Mouse (Mus musculus) bone marrow macrophage, adult 2 months (primary cell): Measurements from ENCODE around the gene Mettl8. TPM values are rescaled to one million over a fixed set of nuclear protein-coding genes. Genes with fewer than 3 reads are reported as not detected.
A peak's percentile ranks its signal among the peaks of the same experiment; 100 is the strongest.

Experiments used
- H3K27ac ChIP-seq: 2 replicates; pipeline ENCODE4 v1.5.1; 2012; ENCODE audit warnings: low read depth, low read length; ENCODE audit not compliant: insufficient read depth
- H3K4me1 ChIP-seq: 2 replicates; pipeline ENCODE4 v1.6.1; 2012; ENCODE audit warnings: low read length; ENCODE audit not compliant: control insufficient read depth, insufficient read depth
- H3K4me3 ChIP-seq: 2 replicates; pipeline ENCODE4 v1.5.1; 2012; ENCODE audit warnings: mild to moderate bottlenecking, low read length, moderate library complexity; ENCODE audit not compliant: insufficient read depth
- CTCF ChIP-seq: IDR thresholded peaks from 2 replicates; pipeline ENCODE4 v1.5.1; 2012; ENCODE audit warnings: low read depth, mild to moderate bottlenecking, low read length, moderate library complexity
- POLR2A ChIP-seq: IDR thresholded peaks from 2 replicates; pipeline ENCODE4 v1.6.1; 2012; ENCODE audit warnings: mild to moderate bottlenecking, low read depth, low read length, borderline replicate concordance
- polyA plus RNA-seq: library from polyadenylated mRNA; stranded (reverse); fragments of >200 nt; gene quantifications from 2 replicates; pipeline ENCODE4 v1.2.4, GENCODE M21; 2012; ENCODE audit not compliant: missing spikeins, insufficient read depth, insufficient read length

Gene Mettl8
- polyA plus RNA-seq, 1 experiment, result 12.8 TPM

DNA sequence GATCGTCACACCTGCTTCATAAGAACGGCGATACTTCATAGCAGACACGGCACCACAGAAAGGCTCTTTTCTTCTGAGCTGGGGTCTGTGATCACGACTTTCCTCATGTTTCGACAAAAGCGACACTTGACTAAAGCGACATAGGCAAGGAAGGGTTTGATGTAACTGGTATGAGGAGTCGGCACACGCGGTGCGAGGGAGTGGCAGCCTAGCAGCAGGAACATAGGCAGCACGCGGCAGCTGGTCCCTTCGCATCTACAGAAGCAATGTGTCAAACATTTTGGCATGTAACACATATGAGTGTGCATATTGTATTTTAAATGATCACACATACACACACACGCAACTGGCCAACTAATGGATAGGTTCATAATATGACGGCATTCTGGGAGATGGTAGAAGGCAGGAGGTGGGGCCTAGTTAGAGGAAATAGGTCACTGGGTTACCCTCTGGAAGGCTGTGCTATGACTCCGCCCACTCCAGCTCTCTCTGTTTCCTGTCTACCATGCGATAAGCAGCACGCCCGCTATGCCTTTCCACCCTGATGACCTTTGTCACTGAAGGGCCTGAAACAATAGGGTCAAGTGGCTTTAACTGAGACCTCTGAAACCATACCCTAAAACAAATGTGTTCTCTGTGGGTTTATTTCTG is 116.4 kb downstream of the Mettl8 start:
- TF ChIP-seq CTCF (no peak), POLR2A (no peak)
- Histone ChIP-seq H3K27ac (no peak overlapping the region), H3K4me1 (peaks cover 3% of the 10 kb centered on the region; the same call in 1 of the 2 replicates), H3K4me3 (peak overlapping the region; percentile 22)

DNA sequence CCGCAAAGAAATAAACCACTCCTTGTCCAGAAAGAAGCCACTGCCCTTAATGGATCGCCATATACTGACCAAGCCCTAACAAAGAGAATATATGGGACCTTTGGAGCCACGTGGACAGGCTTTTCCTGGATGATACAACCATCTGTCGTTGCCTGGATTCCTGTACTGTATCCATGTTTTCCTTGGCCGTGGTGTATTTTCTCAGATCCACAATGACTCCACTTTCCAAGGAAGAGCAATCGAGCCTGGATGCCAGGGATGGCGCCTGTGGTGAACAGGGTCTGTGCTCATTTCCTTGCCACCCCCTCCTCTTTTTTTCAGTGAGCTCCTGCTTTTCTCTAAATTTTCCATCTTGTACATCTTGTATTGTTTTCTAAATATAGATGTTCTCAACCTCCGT is 120.6 kb downstream of the Mettl8 start:
- no peak overlapping the region for H3K4me3 ChIP-seq
- H3K4me1 ChIP-seq, result no peaks in the 10 kb centered on the region
- TF ChIP-seq POLR2A (no peak), CTCF (no peak)
- no peak overlapping the region for H3K27ac ChIP-seq

DNA sequence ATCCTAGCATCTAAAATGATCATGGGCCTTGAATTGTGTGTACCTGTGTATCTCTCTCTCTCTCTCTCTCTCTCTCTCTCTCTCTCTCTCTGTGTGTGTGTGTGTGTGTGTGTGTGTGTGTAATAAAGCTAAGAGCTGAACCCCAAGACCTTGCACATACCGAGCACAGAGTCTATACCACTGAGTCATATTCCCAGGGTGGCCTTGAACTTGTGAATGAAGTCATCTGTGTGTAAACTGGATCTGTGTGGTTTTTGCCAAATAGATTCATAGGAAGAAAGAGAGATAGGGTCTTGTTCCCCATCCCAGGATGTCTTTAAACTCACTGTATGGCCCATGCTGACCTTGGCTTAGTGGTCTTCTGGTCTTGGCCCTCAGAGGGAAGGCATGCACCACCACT is 121.9 kb downstream of the Mettl8 start:
- no peak for TF ChIP-seq CTCF
- no peak for TF ChIP-seq POLR2A
- Histone ChIP-seq H3K4me1 (no peaks in the 10 kb centered on the region), H3K27ac (no peak overlapping the region), H3K4me3 (no peak overlapping the region)

DNA sequence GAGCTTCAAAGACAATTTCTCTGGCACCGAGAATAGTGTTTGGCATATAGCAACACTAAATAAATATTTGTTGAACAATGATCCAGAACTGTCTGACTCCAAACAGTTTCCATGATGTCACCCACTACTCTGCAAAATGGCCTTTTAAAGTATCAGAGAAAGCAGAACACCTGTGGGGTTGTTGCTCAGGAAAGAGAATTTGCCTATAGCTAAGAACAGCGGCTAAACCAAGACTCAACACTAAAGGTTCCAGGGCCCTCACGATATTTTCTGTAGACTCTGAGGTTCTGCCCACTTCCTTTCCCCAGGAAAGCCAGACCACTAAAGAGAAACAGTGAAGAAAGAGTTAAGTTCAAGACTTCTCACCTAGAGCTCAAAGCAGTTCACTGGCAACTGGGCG is 122.4 kb downstream of the Mettl8 start:
- TF ChIP-seq POLR2A (no peak), CTCF (no peak)
- Histone ChIP-seq H3K4me1 (no peaks in the 10 kb centered on the region), H3K27ac (no peak overlapping the region), H3K4me3 (no peak overlapping the region)

DNA sequence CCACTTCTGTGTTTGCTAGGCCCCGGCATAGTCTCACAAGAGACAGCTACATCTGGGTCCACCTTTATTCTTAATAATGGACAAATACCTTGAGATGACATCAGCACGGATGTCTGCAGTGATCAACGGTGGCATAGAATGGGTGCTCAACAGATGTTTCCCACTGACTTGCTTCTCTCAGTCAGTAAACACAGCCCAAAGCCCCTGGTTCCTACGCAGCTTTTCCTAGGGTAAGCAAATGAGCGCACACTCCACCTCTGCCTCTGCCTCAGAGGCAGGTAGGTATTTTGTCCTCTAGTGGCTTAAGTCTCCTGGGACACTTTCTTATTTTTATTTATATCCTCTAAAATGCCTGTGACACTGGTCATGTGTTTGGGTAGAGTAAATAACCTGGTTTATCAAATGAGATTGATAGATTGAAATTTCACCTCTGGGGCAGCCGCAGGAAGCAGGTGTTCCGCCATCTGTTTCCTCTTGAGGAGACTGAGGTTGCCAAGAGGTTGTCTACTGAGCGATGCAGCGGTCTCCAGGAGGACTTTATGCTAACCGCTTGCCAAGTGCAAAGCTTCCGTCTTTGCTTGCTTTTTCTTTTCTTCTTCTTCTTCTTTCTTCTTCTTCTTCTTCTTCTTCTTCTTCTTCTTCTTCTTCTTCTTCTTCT is 124.6 kb downstream of the Mettl8 start:
- Histone ChIP-seq H3K4me3 (no peak overlapping the region), H3K4me1 (no peaks in the 10 kb centered on the region), H3K27ac (no peak overlapping the region)
- TF ChIP-seq CTCF, result no peak
- no peak for TF ChIP-seq POLR2A

DNA sequence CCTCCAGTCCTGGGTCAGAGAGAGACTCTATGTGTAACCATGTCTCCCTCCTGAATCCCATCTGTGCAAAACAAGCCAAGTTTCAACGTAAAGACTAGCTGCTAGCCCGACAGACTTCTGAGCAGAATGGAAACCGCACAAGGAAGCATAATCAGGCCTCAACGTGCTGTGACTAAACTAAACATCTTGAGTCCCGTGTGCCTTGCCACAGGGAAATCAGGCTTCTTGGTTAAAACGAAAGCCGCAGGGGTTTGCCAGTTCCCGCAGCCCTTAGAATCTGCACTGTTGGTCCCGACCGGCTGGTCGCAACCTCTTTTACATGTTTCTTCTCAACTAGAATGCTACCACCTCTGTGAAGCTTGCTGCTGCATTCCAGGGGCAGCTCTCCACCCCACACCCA is 125.7 kb downstream of the Mettl8 start:
- Histone ChIP-seq H3K27ac (no peak overlapping the region), H3K4me3 (no peak overlapping the region), H3K4me1 (no peaks in the 10 kb centered on the region)
- TF ChIP-seq POLR2A (no peak), CTCF (no peak)

DNA sequence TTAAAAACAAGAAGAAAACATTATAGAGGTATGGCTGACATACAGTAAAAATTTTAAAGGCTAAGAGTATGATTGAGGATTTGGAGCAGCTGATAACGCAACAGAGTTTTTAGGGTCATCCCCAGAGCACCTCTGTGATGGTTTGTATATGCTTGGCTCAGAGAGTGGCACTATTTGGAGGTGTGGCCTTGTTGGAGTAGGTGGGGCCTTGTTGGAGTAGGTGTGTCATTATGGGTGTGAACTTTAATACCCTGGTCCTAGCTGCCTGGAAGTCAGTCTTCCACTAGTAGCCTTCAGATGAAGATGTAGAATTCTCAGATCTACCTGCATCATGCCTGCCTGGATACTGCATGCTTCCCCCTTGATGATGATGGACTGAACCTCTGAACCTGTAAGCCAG is 131.3 kb downstream of the Mettl8 start:
- Histone ChIP-seq H3K4me1 (peaks cover 6% of the 10 kb centered on the region), H3K27ac (no peak overlapping the region), H3K4me3 (no peak overlapping the region)
- no peak for TF ChIP-seq POLR2A

DNA sequence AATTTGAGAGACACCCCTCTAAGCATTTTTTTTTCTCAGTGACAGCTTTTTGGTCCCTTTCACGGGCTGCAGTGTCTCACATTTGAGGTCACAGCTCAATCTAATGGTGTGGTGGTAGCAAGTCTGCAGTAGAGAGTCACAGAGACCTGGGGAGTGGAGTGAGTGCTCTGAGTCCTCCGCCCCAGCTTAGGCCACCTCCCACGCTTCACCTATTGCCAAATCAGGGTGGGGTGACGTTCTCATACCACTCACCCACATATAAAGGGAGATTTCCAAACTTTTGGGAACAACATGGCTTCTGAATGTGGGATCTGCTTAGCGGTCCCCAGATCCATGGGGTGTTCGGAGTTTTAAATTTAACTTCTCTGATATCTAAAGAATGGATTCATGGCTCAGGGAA is 132.6 kb downstream of the Mettl8 start:
- H3K27ac ChIP-seq, result no peak overlapping the region
- TF ChIP-seq POLR2A (no peak), CTCF (no peak)
- H3K4me3 ChIP-seq, result no peak overlapping the region
- H3K4me1 ChIP-seq, result peaks cover 6% of the 10 kb centered on the region

DNA sequence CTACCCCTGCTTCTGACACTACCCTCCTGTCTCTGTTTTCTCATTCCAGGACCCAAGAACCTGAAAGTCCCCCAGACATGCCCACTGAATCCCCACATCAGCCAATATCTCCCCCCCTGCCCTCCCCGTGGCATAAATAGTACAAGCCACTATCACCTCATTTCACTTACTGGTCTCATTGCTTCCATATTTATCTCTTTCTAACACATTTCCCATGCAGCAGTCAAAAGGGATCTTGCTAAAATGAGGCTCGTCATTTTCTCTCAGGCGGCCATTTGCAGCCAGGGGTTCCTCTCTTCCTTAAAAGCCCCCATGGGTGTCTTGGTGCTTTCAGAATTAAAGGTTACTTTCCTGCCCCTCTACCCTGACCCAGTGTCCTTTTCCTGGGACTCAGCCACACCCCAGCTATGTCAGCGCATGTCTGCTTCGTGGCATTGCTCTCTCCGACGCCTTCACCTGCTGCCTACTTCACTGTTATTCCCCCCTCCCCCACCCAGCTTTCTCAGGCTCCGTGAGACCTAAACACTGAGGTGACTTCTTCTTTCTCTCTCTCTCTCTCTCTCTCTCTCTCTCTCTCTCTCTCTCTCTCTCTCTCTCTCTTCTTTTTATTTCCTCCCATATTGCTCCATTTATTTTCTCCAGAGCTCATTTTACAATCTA is 134.3 kb downstream of the Mettl8 start:
- Histone ChIP-seq H3K27ac (no peak overlapping the region), H3K4me3 (no peak overlapping the region), H3K4me1 (peaks cover 6% of the 10 kb centered on the region)
- TF ChIP-seq POLR2A, result no peak
- no peak for TF ChIP-seq CTCF

DNA sequence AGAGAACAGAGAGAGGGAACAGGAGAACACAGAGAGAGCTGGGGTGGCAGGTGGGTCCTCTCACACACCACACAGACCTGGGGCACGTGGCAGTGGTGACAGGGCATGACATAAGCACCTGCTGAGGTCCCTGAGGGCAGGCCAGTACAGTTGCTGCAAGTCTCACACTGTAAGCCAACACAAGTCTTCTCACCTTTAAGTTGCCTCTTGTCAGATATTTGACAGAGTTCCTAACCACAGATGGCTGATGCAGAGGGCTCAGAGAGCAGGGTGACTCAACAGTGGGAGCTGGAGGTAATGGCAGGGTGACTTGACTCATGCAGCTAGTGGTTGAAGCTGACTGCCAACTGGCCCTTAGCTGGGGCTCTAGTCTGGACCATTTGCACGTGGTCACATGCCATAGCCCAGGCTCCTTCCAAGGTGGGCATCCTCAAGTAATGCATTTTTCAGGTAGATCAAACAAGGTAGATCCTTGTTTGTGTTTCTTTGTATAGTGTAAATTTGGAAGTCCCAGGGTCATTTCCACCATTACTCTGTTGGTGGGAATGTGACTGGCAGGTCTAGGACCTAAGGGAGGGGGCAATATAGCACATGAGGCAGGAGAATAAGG is 135.4 kb downstream of the Mettl8 start:
- Histone ChIP-seq H3K4me1 (peaks cover 6% of the 10 kb centered on the region), H3K27ac (no peak overlapping the region), H3K4me3 (no peak overlapping the region)
- TF ChIP-seq POLR2A, result no peak
- TF ChIP-seq CTCF, result no peak
